Mouse (Mus musculus) kidney, embryonic 14.5 days (tissue): ENCODE data around the gene Faf1. TPM values are rescaled to one million over a fixed set of nuclear protein-coding genes. Genes with fewer than 3 reads are reported as not detected.
A peak's percentile ranks its signal among the peaks of the same experiment; 100 is the strongest.

Source experiments
- ATAC-seq: fragments of 200-750 bp; cut with Nextera tagmentation; 2 replicates; pipeline ENCODE4 v1.8.0; 2017; ENCODE audit warnings: moderate number of reproducible peaks, mild to moderate bottlenecking, moderate TSS enrichment, moderate library complexity; ENCODE audit not compliant: low FRiP score, low TSS enrichment
- H3K27ac ChIP-seq: fragments of 300-500 bp; sonication (generic); 2 replicates; pipeline ENCODE4 v1.5.1; 2014; ENCODE audit warnings: low read depth, mild to moderate bottlenecking, low read length, moderate library complexity, mixed read lengths
- H3K27me3 ChIP-seq: fragments of 300-500 bp; sonication (generic); 2 replicates; pipeline ENCODE4 v1.6.1; 2014; ENCODE audit warnings: mild to moderate bottlenecking, low read length; ENCODE audit not compliant: control insufficient read depth, insufficient read depth
- H3K36me3 ChIP-seq: fragments of 300-500 bp; sonication (generic); 2 replicates; pipeline ENCODE4 v1.6.1; 2014; ENCODE audit warnings: low read length, mixed read lengths; ENCODE audit not compliant: control insufficient read depth, insufficient read depth
- H3K4me1 ChIP-seq: fragments of 300-500 bp; sonication (generic); 2 replicates; pipeline ENCODE4 v1.6.1; 2014; ENCODE audit warnings: low read length, mixed read lengths; ENCODE audit not compliant: control insufficient read depth, insufficient read depth
- H3K4me2 ChIP-seq: fragments of 300-500 bp; sonication (generic); replicated peaks from 2 replicates; pipeline ENCODE4 v1.6.1; 2014; ENCODE audit warnings: low read depth, mild to moderate bottlenecking, low read length
- H3K4me3 ChIP-seq: fragments of 300-500 bp; sonication (generic); 2 replicates; pipeline ENCODE4 v1.5.1; 2014; ENCODE audit warnings: mild to moderate bottlenecking, low read length
- H3K9ac ChIP-seq: fragments of 300-500 bp; sonication (generic); 2 replicates; pipeline ENCODE4 v1.6.1; 2014; ENCODE audit warnings: low read depth, mild to moderate bottlenecking, low read length, moderate library complexity
- H3K9me3 ChIP-seq: fragments of 300-500 bp; sonication (generic); 2 replicates; pipeline ENCODE4 v1.6.1; 2016; ENCODE audit warnings: low read length; ENCODE audit not compliant: control insufficient read depth
- WGBS: fragments of 180-500 bp; shearing (Covaris S2); extraction: QIAGEN DNeasy Blood & Tissue Kit; methylation state at CpG from one replicate; pipeline ENCODE4 v1.1.7; 2014; 5-methylcytosine and 5-hydroxymethylcytosine counted together
- polyA plus RNA-seq: library from polyadenylated mRNA; unstranded; fragments of >200 nt; fragmentation: Nextera tagmentation; extraction: Ambion mirVana; gene quantifications from 2 replicates; pipeline ENCODE4 v1.2.1, GENCODE M21; 2014

Gene Faf1
- polyA plus RNA-seq, 1 experiment from 2014 or later, result 34.3 TPM

GRCm38 (mm10) chr4:109949307-109949706 lies 272.9 kb downstream of the Faf1 start:
- Histone ChIP-seq H3K9me3 (no peaks in the 10 kb centered on the region), H3K4me1 (no peaks in the 10 kb centered on the region), H3K36me3 (no peaks in the 10 kb centered on the region), H3K27ac (no peak overlapping the region), H3K9ac (no peak overlapping the region), H3K27me3 (no peaks in the 10 kb centered on the region), H3K4me3 (no peak overlapping the region), H3K4me2 (no peak overlapping the region)
- WGBS, result 94% methylated on average over 3 of the region's 3 CpGs
- no peak for ATAC-seq

DNA sequence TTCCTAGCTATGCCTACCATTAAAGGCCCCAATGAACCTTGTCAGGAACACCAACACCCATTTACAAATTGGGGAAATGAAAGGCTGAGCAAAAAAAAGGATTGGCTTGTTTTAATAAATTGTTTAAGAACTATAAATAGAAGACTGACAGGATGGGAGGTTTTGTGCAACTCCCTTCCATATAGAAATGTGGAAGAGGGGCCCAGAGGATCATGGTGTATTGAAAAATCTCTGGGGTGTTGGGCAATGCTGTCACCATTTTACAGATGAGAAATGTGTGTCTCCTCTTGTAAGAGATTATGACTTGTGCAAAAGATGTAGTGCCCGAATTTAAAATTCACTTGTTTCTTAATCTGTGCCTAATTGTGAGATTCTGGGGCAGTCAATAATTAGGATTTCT lies 277.1 kb downstream of the Faf1 start:
- Histone ChIP-seq H3K9ac (no peak overlapping the region), H3K36me3 (no peaks in the 10 kb centered on the region), H3K9me3 (no peaks in the 10 kb centered on the region), H3K4me3 (no peak overlapping the region), H3K27ac (no peak overlapping the region), H3K4me2 (no peak overlapping the region), H3K27me3 (no peaks in the 10 kb centered on the region), H3K4me1 (no peaks in the 10 kb centered on the region)
- ATAC-seq, result no peak
- WGBS, result 85% methylated on average over 1 of the region's 1 CpGs

- Histone ChIP-seq H3K4me2 (no peak overlapping the region), H3K27me3 (no peaks in the 10 kb centered on the region), H3K4me3 (no peak overlapping the region), H3K4me1 (no peaks in the 10 kb centered on the region), H3K9ac (no peak overlapping the region), H3K27ac (no peak overlapping the region), H3K36me3 (no peaks in the 10 kb centered on the region; the same call in 1 of the 2 replicates), H3K9me3 (no peaks in the 10 kb centered on the region)
- ATAC-seq, result no peak
- WGBS, result 64% methylated on average over 5 of the region's 5 CpGs
Observed at GRCm38 (mm10) chr4:109960201-109960935, 284.0 kb downstream of the Faf1 start.

DNA sequence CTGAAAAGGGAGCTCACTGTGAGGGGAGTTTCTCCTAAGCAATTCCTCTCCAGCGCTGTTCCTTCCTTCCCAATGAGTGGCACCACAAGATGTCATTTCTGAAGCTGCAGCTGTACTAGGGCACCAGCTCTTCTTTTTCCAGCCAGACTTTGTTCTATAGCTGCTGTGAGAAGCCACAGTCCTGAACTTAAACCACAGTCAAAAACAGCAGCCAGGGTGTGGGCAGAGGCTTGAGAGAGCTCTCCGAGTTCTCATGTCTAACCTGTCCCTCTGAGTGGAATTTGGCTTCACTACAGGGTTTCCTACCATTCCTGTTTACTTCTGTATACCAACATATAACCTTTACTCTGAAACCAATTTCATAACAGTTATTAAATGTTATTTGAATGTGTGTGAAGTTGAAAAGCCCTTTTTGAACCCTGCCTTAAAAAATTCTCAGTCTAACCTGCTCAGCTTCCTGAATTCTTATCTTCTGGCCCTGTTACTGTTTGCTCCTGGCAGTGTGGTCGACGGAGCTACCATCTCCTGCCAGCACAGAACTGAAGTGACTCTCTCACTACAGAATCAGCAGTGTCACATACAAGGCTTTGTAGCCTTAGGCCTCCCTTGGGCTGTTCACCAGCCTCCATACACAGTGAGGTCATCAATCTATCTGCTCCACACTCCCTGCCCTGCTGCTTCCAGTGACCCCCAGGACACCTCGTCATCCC lies 287.3 kb downstream of the Faf1 start:
- no peak overlapping the region for H3K9ac ChIP-seq
- H3K27ac ChIP-seq, result no peak overlapping the region
- no peaks in the 10 kb centered on the region for H3K27me3 ChIP-seq
- H3K4me2 ChIP-seq, result no peak overlapping the region
- WGBS, result 89% methylated on average over 5 of the region's 5 CpGs
- H3K4me3 ChIP-seq, result no peak overlapping the region
- H3K4me1 ChIP-seq, result no peaks in the 10 kb centered on the region
- H3K36me3 ChIP-seq, result no peaks in the 10 kb centered on the region; the same call in 1 of the 2 replicates
- ATAC-seq, result no peak
- H3K9me3 ChIP-seq, result no peaks in the 10 kb centered on the region

GRCm38 (mm10) chr4:109969561-109969960 lies 293.2 kb downstream of the Faf1 start:
- no peak overlapping the region for H3K4me2 ChIP-seq
- H3K9me3 ChIP-seq, result no peaks in the 10 kb centered on the region
- no peak overlapping the region for H3K9ac ChIP-seq
- WGBS, result 83% methylated on average over 5 of the region's 5 CpGs
- H3K4me1 ChIP-seq, result peaks cover 8% of the 10 kb centered on the region; the same call in 1 of the 2 replicates
- no peaks in the 10 kb centered on the region for H3K36me3 ChIP-seq
- no peak overlapping the region for H3K27ac ChIP-seq
- no peak overlapping the region for H3K4me3 ChIP-seq
- ATAC-seq, result no peak
- H3K27me3 ChIP-seq, result peaks cover 30% of the 10 kb centered on the region

GRCm38 (mm10) chr4:109973991-109974654 lies 297.7 kb downstream of the Faf1 start:
- Histone ChIP-seq H3K27ac (no peak overlapping the region), H3K9me3 (0 out of 2 replicates have a peak, but pooled peaks cover 2% of the 10 kb centered on the region), H3K27me3 (peaks cover 74% of the 10 kb centered on the region), H3K4me2 (0 out of 2 replicates have a peak overlapping the region, but pooled peaks have one; percentile 5), H3K4me3 (no peak overlapping the region), H3K9ac (no peak overlapping the region), H3K4me1 (peaks cover 24% of the 10 kb centered on the region), H3K36me3 (no peaks in the 10 kb centered on the region)
- ATAC-seq, result no peak
- WGBS, result 1% methylated on average over 20 of the region's 20 CpGs

DNA sequence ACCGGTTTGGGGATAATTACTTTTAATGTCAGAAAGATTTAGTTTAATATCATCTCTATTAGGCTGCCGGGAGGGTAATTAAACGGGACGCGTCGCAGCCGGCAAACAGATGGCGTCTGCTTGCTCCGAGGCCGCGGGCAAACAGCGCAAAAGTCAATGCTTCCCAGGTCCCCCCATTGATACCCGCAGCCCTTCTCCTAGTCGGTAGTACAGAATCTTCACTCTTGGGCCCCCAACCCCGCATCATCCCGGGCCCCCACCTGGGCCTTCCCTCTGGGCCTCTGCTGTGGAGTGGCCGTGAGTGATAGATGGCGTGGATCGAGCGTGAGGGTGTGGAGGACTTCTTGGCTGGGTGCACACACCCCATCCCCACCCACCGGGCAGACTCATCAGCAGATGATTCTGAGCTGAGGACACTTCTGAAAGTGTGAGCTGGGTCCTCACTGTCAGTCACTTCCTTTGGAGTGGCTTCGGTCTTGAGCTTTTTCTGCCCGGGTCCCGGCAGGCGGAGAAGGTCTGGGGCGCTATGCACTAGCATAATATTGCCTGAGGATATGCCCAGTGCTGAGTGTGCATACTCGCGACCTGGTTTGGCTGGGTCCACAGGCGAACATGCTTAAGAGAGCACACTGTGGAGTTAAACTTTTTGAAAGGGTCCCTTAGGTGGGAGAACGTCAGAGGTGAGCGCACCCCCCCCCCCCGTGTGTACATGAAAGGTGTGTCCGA lies 298.4 kb downstream of the Faf1 start:
- Histone ChIP-seq H3K9me3 (0 out of 2 replicates have a peak, but pooled peaks cover 2% of the 10 kb centered on the region), H3K4me1 (peaks cover 24% of the 10 kb centered on the region), H3K27me3 (peaks cover 80% of the 10 kb centered on the region), H3K4me2 (peak overlapping the region; percentile 5; the same call in 1 of the 2 replicates), H3K27ac (no peak overlapping the region), H3K36me3 (no peaks in the 10 kb centered on the region), H3K4me3 (peak overlapping the region; percentile 6; the same call in 1 of the 2 replicates), H3K9ac (no peak overlapping the region)
- 1% methylated on average over 33 of the region's 33 CpGs for WGBS
- no peak for ATAC-seq

GRCm38 (mm10) chr4:109975381-109976240 lies 299.2 kb downstream of the Faf1 start:
- Histone ChIP-seq H3K9me3 (0 out of 2 replicates have a peak, but pooled peaks cover 2% of the 10 kb centered on the region), H3K4me1 (peaks cover 24% of the 10 kb centered on the region), H3K9ac (no peak overlapping the region), H3K27me3 (peaks cover 86% of the 10 kb centered on the region), H3K4me3 (no peak overlapping the region), H3K36me3 (no peaks in the 10 kb centered on the region), H3K4me2 (no peak overlapping the region), H3K27ac (no peak overlapping the region)
- no peak for ATAC-seq
- 8% methylated on average over 25 of the region's 25 CpGs for WGBS
